Mouse (Mus musculus) cerebellum, adult 11-12 months (tissue): ENCODE results near the gene Efcab3.
"Not testable (repeated sequence)": the region's sequence is repeated elsewhere in the genome, so short reads cannot be mapped to it uniquely, and the experiment has no call there.

Source experiments
- DNase-seq: peaks from one replicate; pipeline ENCODE4 v3.0.0; 2022

The Efcab3 gene

GRCm38 (mm10) chr11:105063292-105063691, at the start of gene Efcab3:
Gene Efcab3 (plus strand): TSS chr11:105063592.
- no peak for DNase-seq

DNA sequence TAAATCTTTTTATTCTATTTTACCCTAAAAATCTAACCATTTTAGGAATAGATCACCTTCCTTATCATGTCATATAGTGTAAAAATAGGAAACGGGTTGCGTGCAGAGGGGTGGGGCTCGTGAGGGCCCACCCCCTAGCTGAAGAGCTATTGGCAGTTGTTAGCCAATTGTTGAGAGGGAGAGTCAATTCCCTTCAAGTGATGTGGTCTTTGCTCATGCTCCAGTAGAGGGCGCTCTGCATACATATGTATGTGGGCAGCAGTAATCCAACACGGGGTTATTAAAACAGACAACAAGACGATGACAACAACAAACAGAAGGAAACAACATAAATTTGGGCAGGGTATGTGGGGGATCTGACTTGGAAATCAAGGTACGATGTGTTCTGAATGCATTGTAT, 42.3 kb upstream of the Efcab3 start:
- no peak for DNase-seq

DNA sequence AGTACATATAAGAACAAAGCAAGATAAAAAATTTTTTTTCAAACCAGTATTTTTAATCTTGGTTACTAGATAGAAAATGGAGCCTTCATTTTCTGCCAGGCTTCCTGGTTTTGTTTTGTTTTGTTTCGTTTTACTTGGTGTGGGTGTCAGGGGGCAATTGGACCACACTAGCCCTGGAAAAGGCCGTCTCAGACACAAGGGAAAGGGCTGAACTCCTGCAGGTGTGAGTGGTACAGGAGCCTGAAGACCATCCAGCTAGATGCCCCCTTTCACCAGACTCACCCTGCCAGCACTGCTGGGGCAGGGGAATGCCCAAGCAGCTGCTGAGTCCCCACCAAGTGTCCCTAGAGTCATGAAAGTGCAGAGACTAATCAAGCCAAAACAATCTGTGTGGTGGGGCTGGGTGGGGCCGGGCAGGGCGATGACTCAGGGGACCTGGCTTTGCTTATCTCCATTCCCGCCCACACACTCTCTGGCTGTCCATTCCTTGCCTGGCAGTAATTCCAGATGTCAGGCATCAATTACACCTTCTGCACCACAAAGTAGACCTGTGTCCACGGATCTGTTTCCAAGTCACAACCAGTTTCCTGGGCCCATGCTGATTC, 34.5 kb upstream of the Efcab3 start:
- DNase-seq = no peak

DNA sequence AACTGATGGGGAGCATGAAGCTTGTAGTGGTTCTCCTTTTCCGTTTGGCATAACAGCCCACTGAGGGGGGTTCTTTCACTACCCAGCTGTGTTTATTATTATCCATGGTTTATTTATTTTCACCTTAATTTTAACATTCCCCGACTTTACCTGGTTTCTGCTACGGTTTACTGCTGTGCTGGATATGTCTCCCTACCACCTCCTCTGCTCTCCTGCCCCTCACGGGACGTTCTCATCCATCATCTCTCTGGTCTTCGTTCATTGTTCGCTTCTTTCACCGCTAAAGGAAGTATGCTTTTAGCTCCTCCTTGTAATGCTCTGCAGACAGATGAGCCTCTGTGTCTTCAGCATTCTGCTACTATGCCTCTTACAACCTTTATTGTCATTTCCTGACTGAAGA, 33.9 kb upstream of the Efcab3 start:
- DNase-seq = no peak

DNA sequence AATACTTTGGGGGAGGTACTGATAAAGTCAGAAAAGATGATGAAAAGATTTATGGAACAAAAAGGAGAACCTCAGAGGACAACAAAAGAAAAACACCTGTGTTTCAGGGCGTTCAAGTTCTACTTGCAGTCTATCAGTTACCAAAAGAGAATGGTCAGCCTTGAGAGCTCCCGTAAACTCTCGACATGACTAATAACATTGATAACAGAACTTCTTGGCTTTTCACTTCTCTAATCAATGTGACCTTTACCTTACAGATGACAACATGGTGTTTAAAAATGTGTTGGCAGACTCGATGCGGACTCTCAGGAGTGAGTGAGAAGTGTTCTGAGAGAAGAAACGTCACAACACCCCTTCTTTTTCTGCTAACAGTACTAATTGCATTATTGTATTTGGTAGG, 33.2 kb upstream of the Efcab3 start:
- no peak for DNase-seq

- peak; percentile 1 for DNase-seq
These were observed 32.3 kb upstream of the Efcab3 start for GRCm38 (mm10) chr11:105031103-105031502.

- no peak for DNase-seq
These were observed 28.3 kb upstream of the Efcab3 start for GRCm38 (mm10) chr11:105035081-105035480.

DNA sequence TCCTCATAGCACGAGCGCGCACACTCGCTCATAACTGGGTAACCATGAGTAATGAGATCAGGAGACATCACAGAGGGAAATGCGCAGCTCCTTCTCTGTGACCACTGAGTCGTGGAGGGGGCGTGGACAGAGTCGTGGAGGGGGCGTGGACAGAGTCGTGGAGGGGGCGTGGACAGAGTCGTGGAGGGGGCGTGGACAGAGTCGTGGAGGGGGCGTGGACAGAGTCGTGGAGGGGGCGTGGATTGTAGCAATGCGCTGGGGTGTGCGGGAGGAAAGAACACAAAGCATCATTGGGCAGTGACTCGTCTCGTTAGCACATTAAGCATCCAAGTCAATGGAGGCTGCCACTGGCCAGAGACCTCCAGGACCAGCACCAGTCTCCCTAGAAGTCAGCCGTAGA, 49.1 kb downstream of the Efcab3 start:
- DNase-seq = not testable (repeated sequence)

DNA sequence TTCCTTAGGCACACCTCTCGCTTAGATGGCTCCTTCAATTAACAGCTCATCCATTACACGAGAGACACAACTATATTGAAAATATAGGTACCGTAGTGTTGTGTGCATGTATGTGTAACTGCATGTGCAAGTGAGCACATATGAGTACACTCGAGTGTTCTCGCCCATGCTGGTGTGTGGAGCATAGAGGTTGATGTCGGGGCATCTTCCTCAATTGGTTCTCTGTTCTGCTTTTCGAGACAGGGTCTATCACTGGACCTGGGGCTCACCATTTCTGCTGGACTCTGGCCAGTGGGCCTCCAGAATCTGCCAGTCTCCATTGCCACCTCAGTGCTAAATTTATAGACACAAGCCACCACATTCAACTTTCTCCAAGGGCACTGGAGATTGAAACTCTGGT, 54.4 kb downstream of the Efcab3 start:
- no peak for DNase-seq

DNA sequence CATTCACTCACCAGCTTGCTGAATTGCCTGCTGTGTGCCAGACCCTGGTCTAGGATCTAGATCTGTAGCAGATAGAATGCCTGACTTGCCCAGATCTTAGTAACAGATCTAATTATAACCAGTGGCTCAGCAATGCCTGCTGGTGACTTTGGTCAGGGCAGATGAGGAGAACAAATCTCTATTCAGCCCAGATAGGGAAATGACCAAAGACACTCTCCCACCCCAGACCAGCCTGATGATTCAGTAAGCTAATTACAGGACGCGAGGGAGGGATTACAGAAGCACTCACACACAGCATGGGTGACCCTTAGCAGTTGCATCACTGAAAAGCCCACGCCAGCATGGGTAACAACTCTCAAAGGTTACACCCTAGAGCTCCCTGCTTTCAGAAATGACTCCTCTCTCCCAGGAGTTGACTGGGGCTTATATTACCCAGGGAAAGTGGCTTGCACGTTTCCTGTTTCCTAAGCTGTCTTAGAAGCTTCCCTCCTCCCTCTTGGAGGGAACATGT, 57.2 kb downstream of the Efcab3 start:
- no peak for DNase-seq

DNA sequence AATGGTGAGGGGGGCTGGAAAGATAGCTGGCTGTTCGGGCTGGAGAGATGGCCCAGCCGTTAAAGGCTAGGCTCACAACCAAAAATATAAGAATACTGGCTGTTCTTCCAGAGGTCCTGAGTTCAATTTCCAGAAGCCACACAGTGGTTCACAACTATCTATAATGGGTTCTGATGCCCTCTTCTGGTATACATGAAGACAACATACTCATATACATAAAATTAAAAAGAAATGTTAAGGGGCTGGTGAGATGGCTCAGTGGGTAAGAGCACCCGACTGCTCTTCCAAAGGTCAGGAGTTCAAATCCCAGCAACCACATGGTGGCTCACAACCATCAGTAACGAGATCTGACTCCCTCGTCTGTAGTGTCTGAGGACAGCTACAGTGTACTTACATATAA, 58.4 kb downstream of the Efcab3 start:
- DNase-seq = not testable (repeated sequence)

DNA sequence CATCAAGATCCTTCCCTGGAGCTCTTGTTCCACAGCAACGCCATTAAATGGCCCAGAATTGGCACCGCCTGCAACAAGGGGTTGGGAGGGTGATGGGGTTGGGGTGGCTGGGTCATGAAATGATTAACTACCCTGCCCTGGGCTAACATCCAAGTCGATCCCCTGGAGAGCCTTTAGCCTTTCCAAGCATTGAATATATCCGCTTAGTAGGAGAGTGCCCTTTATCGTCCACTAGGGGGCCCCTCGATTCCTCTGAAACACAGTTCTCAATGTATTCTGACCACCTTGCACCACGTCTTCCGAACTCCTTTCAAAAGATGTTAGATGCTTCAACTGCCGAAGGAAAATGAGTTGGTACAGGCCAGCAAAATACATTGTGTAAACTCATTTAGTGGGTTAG, 60.6 kb downstream of the Efcab3 start:
- no peak for DNase-seq

GRCm38 (mm10) chr11:105125735-105126519, 62.5 kb downstream of the Efcab3 start, which contains the start of gene Mettl2:
Gene Mettl2 (plus strand): TSS chr11:105126425.
- peak; percentile 78 for DNase-seq

DNA sequence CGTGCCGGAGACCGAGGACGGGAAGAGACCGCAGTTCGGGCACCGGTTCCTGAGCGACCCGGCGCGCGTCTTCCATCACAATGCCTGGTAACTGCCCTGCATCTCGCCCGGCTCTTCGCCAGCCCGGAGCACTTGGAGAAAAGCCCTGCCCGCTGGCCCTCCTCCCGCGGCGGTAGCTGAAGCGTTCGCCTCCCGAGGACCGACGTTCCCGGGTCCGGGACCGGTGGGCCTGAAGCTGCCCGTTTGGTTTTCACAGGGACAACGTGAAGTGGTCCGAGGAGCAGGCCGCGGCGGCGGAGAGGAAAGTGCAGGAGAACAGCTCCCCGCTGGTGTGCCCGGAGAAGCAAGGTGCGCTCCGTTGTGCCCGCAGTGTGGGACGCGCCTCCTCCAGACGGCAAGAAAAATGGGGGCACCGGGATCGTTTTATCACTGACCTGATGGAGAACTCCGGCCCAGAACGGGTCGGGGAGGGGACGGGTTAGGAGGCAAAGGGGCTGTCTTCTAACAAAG, 63.2 kb downstream of the Efcab3 start:
- DNase-seq = no peak

- no peak for DNase-seq
These were observed 72.3 kb downstream of the Efcab3 start for GRCm38 (mm10) chr11:105135692-105136091.

- DNase-seq = not testable (repeated sequence)
These were observed 73.9 kb downstream of the Efcab3 start for GRCm38 (mm10) chr11:105137255-105137654.

- not testable (repeated sequence) for DNase-seq
These were observed 77.1 kb downstream of the Efcab3 start for GRCm38 (mm10) chr11:105140512-105140911.

DNA sequence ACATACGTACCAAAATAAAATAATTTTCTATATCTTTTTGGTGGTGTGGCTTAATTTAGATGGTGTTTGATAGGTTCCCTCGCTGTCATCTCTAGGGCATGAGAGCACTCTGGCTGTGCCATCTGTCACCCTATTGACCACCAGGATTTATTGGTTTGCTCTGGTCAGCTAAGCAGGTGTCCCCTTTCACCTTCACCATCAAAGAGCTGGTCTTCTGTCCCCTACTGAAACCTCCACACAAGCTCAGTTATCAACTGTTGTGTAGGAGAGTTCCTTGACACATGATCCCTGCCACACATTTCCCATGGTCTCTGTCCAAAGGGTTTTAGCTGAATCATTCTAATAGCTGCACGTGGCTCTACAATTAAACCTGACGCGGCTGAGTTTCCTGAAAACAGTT, 77.7 kb downstream of the Efcab3 start:
- no peak for DNase-seq

- no peak for DNase-seq
These were observed 80.2 kb downstream of the Efcab3 start for GRCm38 (mm10) chr11:105143564-105143963.

- DNase-seq = no peak
These were observed 80.7 kb downstream of the Efcab3 start for GRCm38 (mm10) chr11:105144084-105144483.

DNA sequence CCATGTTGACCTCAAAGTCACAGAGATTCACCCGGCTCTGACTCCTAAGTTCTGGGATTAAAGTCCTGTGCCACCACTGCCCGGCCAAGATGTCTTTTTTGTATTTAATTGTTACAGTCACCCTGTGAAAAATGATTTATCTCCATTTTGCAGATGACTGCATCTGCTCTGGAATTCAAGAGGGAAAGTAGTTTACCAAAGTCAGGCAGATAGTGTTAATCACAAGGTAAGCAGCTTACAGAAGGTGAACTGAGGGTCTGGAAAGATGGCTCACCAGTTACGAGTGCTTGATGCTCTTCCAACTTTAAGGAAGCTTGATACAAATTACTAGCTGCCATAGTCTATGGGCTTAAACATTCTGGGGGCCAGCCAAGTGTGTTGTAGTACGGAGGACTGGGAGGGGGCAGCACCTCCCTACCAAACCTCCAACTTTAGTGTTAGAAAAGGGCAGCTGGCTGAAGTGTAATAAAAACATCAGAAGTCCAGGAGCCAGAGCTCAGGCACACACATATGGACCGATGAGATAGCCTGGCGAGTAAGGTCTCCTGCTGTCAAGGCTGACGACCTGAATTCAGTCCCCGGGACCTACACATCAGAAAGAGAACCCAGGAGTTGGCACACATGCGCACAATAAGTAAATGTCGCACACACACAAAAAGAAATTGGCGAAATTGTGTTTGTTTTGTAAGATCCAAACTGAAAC, 81.3 kb downstream of the Efcab3 start:
- DNase-seq = no peak

GRCm38 (mm10) chr11:105145211-105145610, 81.8 kb downstream of the Efcab3 start:
- DNase-seq = no peak

DNA sequence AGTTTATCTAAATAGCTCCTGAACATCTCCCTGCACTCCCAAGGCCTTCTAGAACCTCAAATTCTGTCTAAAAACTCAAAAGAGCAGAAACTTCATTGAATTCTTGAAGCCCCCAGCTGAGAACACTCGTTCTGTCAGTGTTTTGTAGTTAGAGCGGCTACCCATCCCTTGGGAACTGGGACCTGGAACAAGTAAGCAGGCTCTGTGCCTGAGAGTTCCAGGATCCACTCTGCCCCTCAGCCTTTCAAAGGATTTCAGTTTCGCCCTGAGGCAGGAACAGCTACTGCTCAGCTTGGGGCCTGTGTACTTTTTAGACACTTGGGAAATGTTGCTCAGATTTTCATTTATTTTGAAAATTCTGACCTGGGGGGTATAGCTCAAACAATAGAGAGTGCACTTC, 83.2 kb downstream of the Efcab3 start, which contains the start of gene Gm10842:
Gm10842 (plus strand) TSS at position 301 of the 400 bp plus-strand sequence.
- no peak for DNase-seq
